Mouse (Mus musculus) kidney, adult 2 months (tissue): ENCODE measurements around the gene Prkce. TPM values are rescaled to one million over a fixed set of nuclear protein-coding genes. Genes with fewer than 3 reads are reported as not detected.
A peak's percentile ranks its signal among the peaks of the same experiment; 100 is the strongest.

Source experiments
- DNase-seq: peaks from one replicate; pipeline ENCODE4 v3.0.0; 2021
- H3K27ac ChIP-seq: fragments of 200-500 bp; 2 replicates; pipeline ENCODE4 v1.5.1; 2012; ENCODE audit warnings: low read depth, low read length, control low read depth, inconsistent platforms; ENCODE audit not compliant: insufficient read depth
- H3K27me3 ChIP-seq: fragments of 200-500 bp; replicated peaks from 2 replicates; pipeline ENCODE4 v1.6.1; 2012; ENCODE audit warnings: mild to moderate bottlenecking, moderate library complexity, low read length, inconsistent platforms; ENCODE audit not compliant: control insufficient read depth, insufficient read depth
- H3K36me3 ChIP-seq: fragments of 200-500 bp; 2 replicates; pipeline ENCODE4 v1.6.1; 2012; ENCODE audit warnings: mild to moderate bottlenecking, moderate library complexity, low read length, inconsistent platforms; ENCODE audit not compliant: control insufficient read depth, insufficient read depth
- H3K4me1 ChIP-seq: fragments of 200-500 bp; 2 replicates; pipeline ENCODE4 v1.6.1; 2011; ENCODE audit warnings: low read length; ENCODE audit not compliant: control insufficient read depth, insufficient read depth
- H3K4me3 ChIP-seq: fragments of 200-500 bp; 2 replicates; pipeline ENCODE4 v1.5.1; 2011; ENCODE audit warnings: mild to moderate bottlenecking, low read depth, low read length, control low read depth; ENCODE audit not compliant: insufficient read depth
- CTCF ChIP-seq: fragments of 200-500 bp; conservative IDR thresholded peaks from 2 replicates; pipeline ENCODE4 v1.5.1; 2011; ENCODE audit warnings: low read depth, mild to moderate bottlenecking, control low read depth, low read length, moderate library complexity, mixed read lengths; ENCODE audit not compliant: insufficient read depth, insufficient read length
- POLR2A ChIP-seq: fragments of 200-500 bp; IDR thresholded peaks from one replicate; pipeline ENCODE4 v1.6.1; 2011; ENCODE audit warnings: low read depth, low read length, control low read depth
- WGBS: fragments of 180-500 bp; shearing (Covaris S2); methylation state at CpG from one replicate; pipeline ENCODE4 v1.1.7; 2018; 5-methylcytosine and 5-hydroxymethylcytosine counted together
- polyA plus RNA-seq: library from polyadenylated mRNA; depleted of rRNA; stranded (reverse); fragments of >200 nt; gene quantifications from 2 replicates; pipeline ENCODE4 v1.2.3, GENCODE M21; 2012

The Prkce gene
- polyA plus RNA-seq, 1 experiment = 6.1 TPM

DNA sequence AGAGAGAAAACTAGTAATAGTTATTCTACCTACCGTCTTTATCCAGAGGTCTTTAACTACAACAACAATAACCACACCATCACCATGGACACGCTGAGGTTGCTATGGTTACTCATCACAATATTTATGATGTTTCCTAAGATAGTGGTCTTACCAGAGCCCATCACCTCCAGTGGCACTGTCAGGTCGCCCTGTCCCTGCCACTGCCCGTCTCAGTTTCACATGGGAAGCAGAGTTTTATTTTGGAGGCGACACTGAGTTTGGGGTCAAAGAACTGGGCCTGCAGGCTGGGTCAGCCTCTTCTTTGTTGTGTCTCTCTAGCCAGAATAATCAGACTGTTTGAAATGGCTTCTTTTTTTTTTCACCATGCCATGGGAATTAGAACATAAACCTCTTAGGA lies 402.9 kb downstream of the Prkce start:
- H3K27me3 ChIP-seq = no peaks in the 10 kb centered on the region
- no peak for TF ChIP-seq POLR2A
- TF ChIP-seq CTCF = no peak
- 81% methylated on average over 5 of the region's 5 CpGs for WGBS
- no peak for DNase-seq
- H3K36me3 ChIP-seq = no peaks in the 10 kb centered on the region
- no peak overlapping the region for H3K4me3 ChIP-seq
- H3K27ac ChIP-seq = no peak overlapping the region
- H3K4me1 ChIP-seq = no peaks in the 10 kb centered on the region

DNA sequence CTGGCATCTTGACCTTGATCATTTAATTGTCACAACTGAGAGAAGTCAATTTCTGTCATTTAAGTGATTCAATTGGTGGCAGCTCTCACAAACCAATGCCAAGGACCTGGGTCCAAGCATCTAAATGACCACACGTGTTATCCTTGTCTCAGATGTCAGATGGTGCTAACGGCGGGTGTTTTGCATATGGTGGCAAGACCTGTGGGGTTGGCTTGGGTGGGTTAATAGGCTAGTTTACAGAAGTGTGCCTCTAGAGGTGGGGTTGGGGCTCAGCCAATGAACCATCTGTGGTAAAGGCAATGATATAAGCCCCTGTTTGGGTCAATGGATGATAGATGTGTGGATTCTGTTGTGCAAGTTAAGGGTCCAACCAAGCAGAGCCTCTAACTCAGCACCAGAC lies 403.7 kb downstream of the Prkce start:
- H3K4me1 ChIP-seq = no peaks in the 10 kb centered on the region
- no peaks in the 10 kb centered on the region for H3K36me3 ChIP-seq
- no peak for DNase-seq
- no peak overlapping the region for H3K4me3 ChIP-seq
- 95% methylated on average over 3 of the region's 3 CpGs for WGBS
- H3K27me3 ChIP-seq = no peaks in the 10 kb centered on the region
- H3K27ac ChIP-seq = no peak overlapping the region
- TF ChIP-seq CTCF (no peak), POLR2A (no peak)

DNA sequence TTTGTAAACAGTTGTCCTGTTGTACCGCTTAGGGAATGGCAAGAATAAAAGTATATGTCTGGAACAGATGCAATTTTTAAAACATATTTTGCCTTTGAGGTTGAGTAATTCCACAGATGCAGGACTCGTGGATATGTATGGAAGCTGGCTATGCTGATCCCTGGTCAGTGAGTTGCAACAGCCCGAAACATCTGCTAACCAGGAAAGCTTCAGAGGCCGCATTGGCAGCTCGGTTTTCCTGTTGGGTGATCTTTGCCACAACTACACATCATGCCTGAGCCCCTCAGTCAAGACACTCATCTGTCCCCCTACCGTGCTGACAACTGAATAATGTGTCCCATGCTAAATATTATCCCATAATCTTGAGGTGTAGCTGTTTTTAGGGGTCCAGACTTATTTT lies 404.6 kb downstream of the Prkce start:
- DNase-seq = no peak
- 70% methylated on average over 6 of the region's 6 CpGs for WGBS
- Histone ChIP-seq H3K27ac (no peak overlapping the region), H3K36me3 (no peaks in the 10 kb centered on the region), H3K4me1 (no peaks in the 10 kb centered on the region), H3K4me3 (no peak overlapping the region), H3K27me3 (no peaks in the 10 kb centered on the region)
- TF ChIP-seq CTCF (no peak), POLR2A (no peak)

DNA sequence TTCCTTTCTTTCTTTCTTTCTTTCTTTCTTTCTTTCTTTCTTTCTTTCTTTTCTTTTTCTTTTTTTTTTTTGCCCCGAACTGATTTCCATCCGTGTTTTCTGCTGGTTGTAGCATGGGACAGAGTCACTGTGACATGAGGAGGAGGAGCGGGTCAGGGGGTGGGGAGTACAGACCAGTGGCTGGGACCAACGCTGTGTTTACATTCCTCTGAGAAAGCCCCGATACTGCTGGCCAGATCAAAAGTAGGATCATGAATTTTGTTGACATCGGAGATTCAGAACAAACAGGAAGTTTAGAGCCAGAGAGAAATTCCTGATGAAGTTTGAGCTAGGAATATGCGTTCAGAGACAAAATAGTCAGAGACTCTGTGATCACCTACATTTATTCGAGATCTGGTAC lies 405.0 kb downstream of the Prkce start:
- peak; percentile 37 for DNase-seq
- Histone ChIP-seq H3K27me3 (no peaks in the 10 kb centered on the region), H3K36me3 (no peaks in the 10 kb centered on the region), H3K4me3 (no peak overlapping the region), H3K27ac (no peak overlapping the region), H3K4me1 (no peaks in the 10 kb centered on the region)
- no peak for TF ChIP-seq POLR2A
- TF ChIP-seq CTCF = no peak
- 48% methylated on average over 8 of the region's 8 CpGs for WGBS

DNA sequence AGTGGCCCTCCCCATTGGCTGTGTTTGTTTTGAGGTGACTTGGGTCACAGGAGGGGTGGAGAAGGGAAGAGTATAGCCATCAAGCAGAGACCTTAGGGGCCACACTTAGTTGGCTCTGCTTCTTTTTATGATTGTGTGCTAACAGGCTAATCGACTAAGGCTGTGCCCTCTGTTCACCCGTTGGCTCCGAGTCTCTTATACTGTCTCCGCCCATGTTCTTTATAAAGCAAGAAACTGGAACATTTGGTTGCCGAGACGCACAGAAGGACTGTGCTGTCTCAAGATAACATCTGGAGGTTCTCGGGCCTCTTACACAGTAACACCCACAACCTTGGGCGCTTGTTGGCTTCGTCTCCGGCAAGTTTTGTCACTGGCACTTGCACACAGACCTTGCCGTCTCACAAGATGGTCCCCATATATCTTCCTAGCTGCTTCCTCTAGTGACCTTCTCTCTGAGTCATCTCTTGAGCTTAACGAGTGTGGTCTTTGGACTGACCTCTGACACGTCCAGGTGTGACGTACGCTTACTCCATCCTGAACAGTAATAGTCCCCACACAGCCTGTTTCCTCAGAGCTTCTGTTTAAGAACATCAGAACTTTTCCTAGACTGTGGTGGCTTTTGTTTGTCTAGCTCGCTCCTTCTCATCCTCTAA lies 406.1 kb downstream of the Prkce start:
- DNase-seq = no peak
- 81% methylated on average over 16 of the region's 16 CpGs for WGBS
- Histone ChIP-seq H3K36me3 (no peaks in the 10 kb centered on the region), H3K27me3 (no peaks in the 10 kb centered on the region), H3K4me3 (no peak overlapping the region), H3K27ac (no peak overlapping the region), H3K4me1 (no peaks in the 10 kb centered on the region)
- TF ChIP-seq POLR2A = no peak
- TF ChIP-seq CTCF = no peak

DNA sequence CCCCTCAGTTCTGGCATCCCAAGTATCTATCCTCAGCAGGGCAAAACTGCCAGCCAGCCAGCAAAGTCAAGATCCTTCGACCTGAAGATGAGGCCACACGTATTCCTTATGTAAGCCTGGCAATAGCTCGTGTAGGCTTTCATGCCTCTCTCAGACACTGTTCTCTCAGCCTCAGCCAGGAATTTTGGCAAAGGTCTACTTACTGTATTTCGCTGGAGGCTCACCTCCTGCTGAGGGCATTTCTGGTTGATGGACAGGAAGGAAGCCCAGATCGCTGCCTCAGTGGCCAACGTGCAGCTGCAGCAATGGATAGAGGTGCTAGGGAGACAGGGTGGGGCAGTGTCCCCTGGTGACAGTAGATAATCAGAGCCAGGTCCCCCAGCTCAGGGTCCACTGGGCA lies 413.1 kb downstream of the Prkce start:
- DNase-seq = no peak
- WGBS = 74% methylated on average over 6 of the region's 6 CpGs
- H3K27ac ChIP-seq = no peak overlapping the region
- TF ChIP-seq CTCF (no peak), POLR2A (no peak)
- H3K4me1 ChIP-seq = no peaks in the 10 kb centered on the region; the same call in 1 of the 2 replicates
- H3K36me3 ChIP-seq = no peaks in the 10 kb centered on the region
- H3K4me3 ChIP-seq = no peak overlapping the region
- H3K27me3 ChIP-seq = no peaks in the 10 kb centered on the region

DNA sequence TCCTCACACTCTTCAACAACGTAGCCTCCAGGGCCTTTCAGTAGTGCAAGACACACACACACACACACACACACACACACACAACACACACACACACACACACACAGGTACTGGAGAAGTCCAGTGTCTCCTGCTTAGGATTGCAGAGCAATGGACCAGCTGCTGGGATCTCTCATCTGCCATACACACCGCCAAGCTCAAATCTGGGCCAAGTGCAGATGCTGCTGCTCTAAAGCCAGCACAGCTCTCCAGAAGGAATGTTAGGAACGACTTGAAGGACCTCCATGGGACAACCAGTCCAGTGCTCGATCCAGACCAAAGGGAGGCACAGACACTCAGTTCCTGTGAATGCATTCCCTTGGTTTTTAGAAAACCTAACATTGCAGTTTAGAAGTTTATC lies 414.8 kb downstream of the Prkce start:
- DNase-seq = no peak
- TF ChIP-seq CTCF (no peak), POLR2A (no peak)
- 64% methylated on average over 4 of the region's 4 CpGs for WGBS
- H3K27me3 ChIP-seq = no peaks in the 10 kb centered on the region
- no peak overlapping the region for H3K4me3 ChIP-seq
- H3K27ac ChIP-seq = no peak overlapping the region
- no peaks in the 10 kb centered on the region for H3K36me3 ChIP-seq
- H3K4me1 ChIP-seq = no peaks in the 10 kb centered on the region; the same call in 1 of the 2 replicates
